Mouse (Mus musculus) kidney, postnatal 0 days (tissue): Measurements from ENCODE around the gene Rrh. TPM values are rescaled to one million over a fixed set of nuclear protein-coding genes. Genes with fewer than 3 reads are reported as not detected.
A peak's percentile ranks its signal among the peaks of the same experiment; 100 is the strongest.

Experiments
- ATAC-seq: fragments of 200-750 bp; cut with Nextera tagmentation; replicated peaks from 2 replicates; pipeline ENCODE4 v1.8.0; 2017; ENCODE audit warnings: low read depth, moderate number of reproducible peaks, moderate TSS enrichment, moderate library complexity; ENCODE audit not compliant: low FRiP score
- DNase-seq: peaks from one replicate; pipeline ENCODE4 v3.0.0-alpha.2; 2016; ENCODE audit warnings: low spot score
- H3K27ac ChIP-seq: fragments of 300-500 bp; sonication (generic); 2 replicates; pipeline ENCODE4 v1.5.1; 2014; ENCODE audit warnings: mild to moderate bottlenecking
- H3K27me3 ChIP-seq: fragments of 300-500 bp; sonication (generic); 2 replicates; pipeline ENCODE4 v1.6.1; 2014; ENCODE audit warnings: low read length, mixed read lengths; ENCODE audit not compliant: insufficient read depth
- H3K36me3 ChIP-seq: fragments of 300-500 bp; sonication (generic); 2 replicates; pipeline ENCODE4 v1.6.1; 2014; ENCODE audit warnings: low read length, mixed read lengths; ENCODE audit not compliant: insufficient read depth
- H3K4me1 ChIP-seq: fragments of 300-500 bp; sonication (generic); replicated peaks from 2 replicates; pipeline ENCODE4 v1.6.1; 2014; ENCODE audit warnings: antibody characterized with exemption, low read length, mixed read lengths; ENCODE audit not compliant: insufficient read depth
- H3K4me2 ChIP-seq: fragments of 300-500 bp; sonication (generic); 2 replicates; pipeline ENCODE4 v1.6.1; 2014; ENCODE audit warnings: mild to moderate bottlenecking, low read length, moderate library complexity, mixed read lengths
- H3K4me3 ChIP-seq: fragments of 300-500 bp; sonication (generic); replicated peaks from 2 replicates; pipeline ENCODE4 v1.5.1; 2014; ENCODE audit warnings: low read depth, low read length
- H3K9ac ChIP-seq: fragments of 300-500 bp; sonication (generic); 2 replicates; pipeline ENCODE4 v1.6.1; 2014; ENCODE audit warnings: low read depth, low read length
- H3K9me3 ChIP-seq: fragments of 300-500 bp; sonication (generic); replicated peaks from 2 replicates; pipeline ENCODE4 v1.6.1; 2016; ENCODE audit warnings: low read length, inconsistent platforms, mixed read lengths
- CTCF ChIP-seq: IDR thresholded peaks from 2 replicates; pipeline ENCODE4 v1.5.1; 2016; ENCODE audit warnings: antibody characterized with exemption, low read depth, mild to moderate bottlenecking, moderate library complexity
- WGBS: fragments of 180-500 bp; shearing (Covaris S2); extraction: QIAGEN DNeasy Blood & Tissue Kit; methylation state at CpG from one replicate; pipeline ENCODE4 v1.1.7; 2014; 5-methylcytosine and 5-hydroxymethylcytosine counted together
- polyA plus RNA-seq: library from polyadenylated mRNA; unstranded; fragments of >200 nt; fragmentation: Nextera tagmentation; extraction: Ambion mirVana; gene quantifications from 2 replicates; pipeline ENCODE4 v1.2.1, GENCODE M21; 2015

Rrh gene
- polyA plus RNA-seq, 1 experiment from 2014 or later, result 0.33 TPM

DNA sequence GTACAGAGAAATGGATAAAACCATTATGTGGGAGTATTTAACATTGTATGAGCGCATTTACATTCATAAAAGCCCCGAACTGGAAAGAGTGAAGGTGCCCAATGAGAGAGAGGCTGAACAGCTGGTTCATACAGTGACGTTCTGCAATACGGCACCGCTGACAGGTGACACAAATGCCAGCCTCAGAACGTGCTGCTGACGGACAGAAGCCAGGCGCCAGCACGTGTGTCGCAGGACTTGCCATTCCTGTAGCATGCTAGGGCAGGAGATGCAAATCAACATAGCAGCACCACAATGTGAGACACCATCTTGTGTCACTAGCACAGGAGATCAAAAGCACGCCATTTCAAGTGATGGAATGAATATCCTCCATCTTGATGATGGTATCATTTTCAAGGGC lies 23.8 kb downstream of the Rrh start:
- Histone ChIP-seq H3K4me1 (no peaks in the 10 kb centered on the region), H3K27me3 (no peaks in the 10 kb centered on the region), H3K9me3 (no peaks in the 10 kb centered on the region), H3K4me3 (no peak overlapping the region), H3K36me3 (no peaks in the 10 kb centered on the region), H3K4me2 (no peak overlapping the region), H3K27ac (no peak overlapping the region), H3K9ac (no peak overlapping the region)
- TF ChIP-seq CTCF, result no peak
- ATAC-seq (no peak), DNase-seq (no peak)
- WGBS, result 85% methylated on average over 11 of the region's 11 CpGs

DNA sequence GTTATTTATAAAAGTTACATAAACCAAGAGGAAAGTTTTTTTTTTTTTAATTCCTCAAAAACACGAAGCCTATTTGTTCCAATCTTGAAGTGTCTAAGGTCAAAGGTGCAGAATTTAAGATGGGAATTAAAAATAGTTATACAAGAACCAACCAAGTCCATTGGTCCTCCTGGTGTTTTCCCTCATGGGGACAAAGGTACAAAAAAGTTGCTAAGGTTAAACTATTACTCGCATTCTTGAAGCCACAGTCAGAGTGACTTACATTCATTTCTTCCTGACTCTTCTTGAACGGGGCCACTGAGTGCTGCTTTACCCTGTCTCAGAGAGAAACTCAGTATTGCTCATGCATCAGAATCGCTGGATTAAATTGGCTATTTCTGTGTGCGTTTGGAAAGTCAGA lies 25.0 kb downstream of the Rrh start:
- H3K4me2 ChIP-seq, result no peak overlapping the region
- H3K4me3 ChIP-seq, result no peak overlapping the region
- ATAC-seq, result no peak
- H3K36me3 ChIP-seq, result no peaks in the 10 kb centered on the region
- 77% methylated on average over 5 of the region's 5 CpGs for whole genome bisulfite sequencing
- no peak for TF ChIP-seq CTCF
- DNase-seq, result peak; percentile 6
- no peaks in the 10 kb centered on the region for H3K9me3 ChIP-seq
- no peak overlapping the region for H3K9ac ChIP-seq
- H3K27ac ChIP-seq, result peak overlapping the region; percentile 19; the same call in 1 of the 2 replicates
- no peaks in the 10 kb centered on the region for H3K27me3 ChIP-seq
- no peaks in the 10 kb centered on the region for H3K4me1 ChIP-seq

DNA sequence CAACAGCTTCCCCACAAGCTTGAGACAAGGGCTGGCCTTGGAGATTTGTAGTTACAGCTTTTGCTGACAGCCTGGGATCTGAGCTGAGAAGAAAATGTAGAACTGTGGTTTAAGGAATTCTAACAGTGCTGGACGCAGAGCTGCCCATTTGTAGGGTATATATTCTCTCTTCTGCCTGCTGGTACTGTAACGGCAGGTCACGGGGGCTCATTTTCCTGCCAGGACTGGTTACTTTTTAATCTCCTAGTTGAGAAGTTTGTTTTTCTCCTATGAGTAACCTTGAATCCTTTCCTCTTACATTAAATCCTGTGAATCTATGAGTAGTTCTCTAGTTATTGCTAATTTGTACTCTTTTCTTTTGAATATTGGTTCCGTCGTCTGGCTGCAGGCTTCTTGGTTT lies 28.6 kb downstream of the Rrh start:
- Histone ChIP-seq H3K9me3 (no peaks in the 10 kb centered on the region), H3K4me2 (no peak overlapping the region), H3K36me3 (no peaks in the 10 kb centered on the region), H3K27me3 (no peaks in the 10 kb centered on the region), H3K9ac (no peak overlapping the region), H3K4me1 (no peaks in the 10 kb centered on the region), H3K27ac (no peak overlapping the region), H3K4me3 (no peak overlapping the region)
- ATAC-seq, result no peak
- peak; percentile 2 for DNase-seq
- TF ChIP-seq CTCF, result no peak
- WGBS, result 78% methylated on average over 5 of the region's 5 CpGs

DNA sequence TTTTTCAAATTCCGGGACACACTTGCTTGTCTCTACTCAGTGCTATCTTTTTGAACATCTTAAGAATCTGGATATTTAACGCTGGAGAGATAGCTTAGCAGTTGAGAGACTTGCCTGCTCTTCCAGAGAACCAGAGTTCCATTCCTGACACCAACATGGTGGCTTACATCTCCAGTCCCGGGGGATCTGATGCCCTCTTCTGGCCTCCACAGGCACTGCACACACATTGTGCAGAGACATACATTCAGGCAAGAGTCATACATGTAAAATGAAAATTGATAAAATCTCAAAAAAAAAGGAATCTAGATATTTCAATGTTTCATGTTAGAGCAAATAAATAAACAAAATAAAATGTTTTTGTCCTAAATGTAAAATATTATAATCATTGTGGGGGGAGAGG lies 39.6 kb downstream of the Rrh start:
- no peak overlapping the region for H3K9ac ChIP-seq
- H3K27ac ChIP-seq, result no peak overlapping the region
- H3K9me3 ChIP-seq, result no peaks in the 10 kb centered on the region
- H3K36me3 ChIP-seq, result no peaks in the 10 kb centered on the region
- TF ChIP-seq CTCF, result no peak
- no peak overlapping the region for H3K4me3 ChIP-seq
- DNase-seq (no peak), ATAC-seq (no peak)
- WGBS, result 88% methylated on average over 3 of the region's 3 CpGs
- no peaks in the 10 kb centered on the region for H3K27me3 ChIP-seq
- H3K4me2 ChIP-seq, result no peak overlapping the region
- H3K4me1 ChIP-seq, result no peaks in the 10 kb centered on the region

DNA sequence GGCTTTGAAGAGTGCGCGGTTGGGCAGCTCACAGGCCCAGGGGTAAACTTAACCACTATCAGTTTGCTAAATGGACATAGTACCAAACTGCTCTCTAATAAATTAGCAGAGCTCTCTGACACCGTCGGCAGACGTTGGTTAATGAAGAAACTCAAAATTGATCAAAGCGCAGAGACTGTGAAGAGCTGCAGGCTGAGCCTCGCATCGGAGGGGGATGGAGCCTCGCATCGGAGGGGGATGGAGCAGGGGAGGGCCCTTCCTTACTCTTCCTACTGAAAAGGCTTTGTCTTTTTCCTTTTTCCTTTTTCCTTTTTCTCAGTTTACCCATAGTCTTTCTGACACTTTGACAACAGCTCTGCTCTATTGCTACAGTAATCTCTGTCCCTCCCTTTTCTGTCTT lies 41.0 kb downstream of the Rrh start:
- H3K9ac ChIP-seq, result no peak overlapping the region
- no peak overlapping the region for H3K27ac ChIP-seq
- no peak for TF ChIP-seq CTCF
- H3K4me1 ChIP-seq, result no peaks in the 10 kb centered on the region
- DNase-seq, result peak; percentile 4
- no peak for ATAC-seq
- no peaks in the 10 kb centered on the region for H3K36me3 ChIP-seq
- no peak overlapping the region for H3K4me2 ChIP-seq
- no peak overlapping the region for H3K4me3 ChIP-seq
- H3K9me3 ChIP-seq, result no peaks in the 10 kb centered on the region
- H3K27me3 ChIP-seq, result no peaks in the 10 kb centered on the region
- 41% methylated on average over 10 of the region's 10 CpGs for WGBS

DNA sequence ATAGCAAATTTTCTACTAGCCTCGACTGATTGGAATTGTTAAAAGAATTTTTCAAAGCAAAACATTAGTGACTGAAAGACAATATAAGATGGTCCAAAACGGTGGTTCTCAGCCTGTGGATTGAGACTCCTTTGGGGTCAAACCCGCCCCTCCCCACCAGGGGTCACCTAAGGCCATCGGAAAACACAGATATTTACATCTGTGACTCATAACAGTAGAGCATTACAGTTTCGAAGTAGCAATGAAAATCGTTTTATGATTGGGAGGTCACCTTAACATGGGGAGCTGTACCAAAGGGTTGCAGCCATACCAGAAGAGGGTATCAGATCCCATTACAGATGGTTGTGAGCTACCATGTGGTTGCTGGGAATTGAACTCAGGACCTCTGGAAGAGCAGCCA lies 51.2 kb downstream of the Rrh start:
- no peak overlapping the region for H3K27ac ChIP-seq
- no peak for DNase-seq
- H3K4me2 ChIP-seq, result no peak overlapping the region
- H3K4me1 ChIP-seq, result no peaks in the 10 kb centered on the region
- no peaks in the 10 kb centered on the region for H3K36me3 ChIP-seq
- no peak overlapping the region for H3K4me3 ChIP-seq
- no peak overlapping the region for H3K9ac ChIP-seq
- H3K27me3 ChIP-seq, result no peaks in the 10 kb centered on the region
- WGBS, result 83% methylated on average over 6 of the region's 6 CpGs
- no peak for TF ChIP-seq CTCF
- ATAC-seq, result no peak
- no peaks in the 10 kb centered on the region for H3K9me3 ChIP-seq
